Mouse (Mus musculus) brown adipose tissue, adult 24 weeks (tissue): ENCODE results near the gene Bag6. TPM values are rescaled to one million over a fixed set of nuclear protein-coding genes. Genes with fewer than 3 reads are reported as not detected.
"Not testable (repeated sequence)": the region's sequence is repeated elsewhere in the genome, so short reads cannot be mapped to it uniquely, and the experiment has no call there.

Source experiments
- H3K27ac ChIP-seq: fragments of 200-500 bp; replicated peaks from 2 replicates; pipeline ENCODE4 v1.5.1; 2012; ENCODE audit warnings: low read depth, mild to moderate bottlenecking, low read length
- H3K4me1 ChIP-seq: fragments of 200-500 bp; 2 replicates; pipeline ENCODE4 v1.6.1; 2012; ENCODE audit warnings: low read length, mixed read lengths; ENCODE audit not compliant: control insufficient read depth, insufficient read depth, insufficient read length
- H3K4me3 ChIP-seq: fragments of 200-500 bp; 2 replicates; pipeline ENCODE4 v1.5.1; 2012; ENCODE audit warnings: low read depth, mild to moderate bottlenecking, low read length, moderate library complexity; ENCODE audit not compliant: insufficient read depth
- polyA plus RNA-seq: library from polyadenylated mRNA; stranded (reverse); fragments of >200 nt; gene quantifications from 2 replicates; pipeline ENCODE4 v1.2.4, GENCODE M21; 2012; ENCODE audit not compliant: missing spikeins, insufficient read depth, insufficient read length

Bag6 gene
- polyA plus RNA-seq, 1 experiment, result 119 TPM

DNA sequence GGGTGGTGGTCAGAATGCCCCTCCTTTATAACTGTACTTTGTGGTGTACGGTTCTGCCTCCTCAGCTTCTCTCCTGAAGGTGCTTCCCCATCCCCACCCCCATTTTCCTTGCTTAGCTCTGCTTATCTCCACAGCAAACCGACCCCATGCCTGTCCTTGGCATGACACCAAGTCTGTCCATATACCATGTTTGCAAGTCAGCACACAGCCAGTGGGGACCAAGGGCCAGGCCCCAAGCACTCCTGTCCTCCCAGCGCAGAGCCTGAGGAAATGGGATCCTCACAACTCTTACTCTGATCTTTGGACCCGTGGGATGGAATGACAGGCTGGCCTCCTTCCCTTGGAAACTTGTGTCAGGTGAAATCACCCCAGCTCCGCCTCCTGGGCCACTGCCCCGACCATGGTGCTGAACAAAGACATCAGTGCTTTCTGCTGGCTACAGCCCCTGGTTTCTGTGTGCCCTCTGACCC lies 31.7 kb upstream of the Bag6 start:
- no peak overlapping the region for H3K27ac ChIP-seq
- H3K4me3 ChIP-seq, result no peak overlapping the region
- H3K4me1 ChIP-seq, result no peaks in the 10 kb centered on the region

DNA sequence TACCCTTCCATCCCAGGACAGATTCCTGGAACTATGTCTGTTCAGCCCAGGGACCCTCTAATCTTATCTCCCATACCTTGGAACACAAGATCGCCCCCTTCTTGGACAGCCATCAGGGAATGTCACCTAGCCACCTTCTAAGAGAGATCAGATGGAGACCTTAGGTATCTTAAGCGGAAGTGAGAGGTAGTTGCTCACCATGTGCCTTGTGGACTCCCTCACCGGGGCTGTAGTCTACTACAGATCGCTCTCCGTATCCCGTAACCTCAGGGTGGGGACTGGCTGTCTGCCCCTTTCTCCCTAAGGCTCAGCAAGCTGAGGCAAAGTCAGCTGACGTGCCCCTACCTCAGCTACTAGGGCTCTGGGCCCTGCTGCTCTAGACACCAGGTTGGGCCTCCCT lies 30.9 kb upstream of the Bag6 start:
- Histone ChIP-seq H3K27ac (no peak overlapping the region), H3K4me1 (no peaks in the 10 kb centered on the region), H3K4me3 (no peak overlapping the region)

GRCm38 (mm10) chr17:35104754-35105153 lies 30.2 kb upstream of the Bag6 start:
- no peak overlapping the region for H3K27ac ChIP-seq
- no peaks in the 10 kb centered on the region for H3K4me1 ChIP-seq
- H3K4me3 ChIP-seq, result no peak overlapping the region

- no peak overlapping the region for H3K4me3 ChIP-seq
- no peak overlapping the region for H3K27ac ChIP-seq
- no peaks in the 10 kb centered on the region for H3K4me1 ChIP-seq
Observed at GRCm38 (mm10) chr17:35105740-35106389, 29.1 kb upstream of the Bag6 start.

GRCm38 (mm10) chr17:35106522-35106921 lies 28.5 kb upstream of the Bag6 start:
- no peak overlapping the region for H3K4me3 ChIP-seq
- no peak overlapping the region for H3K27ac ChIP-seq

DNA sequence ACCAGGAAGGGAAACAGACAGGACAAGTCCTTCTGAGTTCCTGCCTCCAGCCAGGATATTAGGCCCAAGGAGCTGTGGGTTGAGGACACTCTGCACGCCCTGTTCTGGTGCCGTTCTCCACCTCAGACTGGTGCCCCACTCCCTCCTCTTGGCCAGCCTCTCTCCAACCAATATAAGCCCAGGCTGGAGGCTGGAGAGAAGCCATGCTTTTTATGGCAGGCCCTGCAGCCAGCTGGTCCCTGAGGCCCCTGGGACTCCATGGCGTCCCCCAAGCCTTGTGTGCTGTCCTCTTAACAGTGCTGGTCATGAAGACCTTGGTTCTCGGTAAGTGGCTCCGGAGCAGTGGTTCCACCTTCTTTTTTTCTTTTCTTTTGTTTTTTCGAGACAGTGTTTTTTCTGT lies 26.9 kb upstream of the Bag6 start, which contains the start of gene Ly6g5c:
Gene Ly6g5c (plus strand): TSS at position 183 of the 400 bp plus-strand sequence.
- H3K4me3 ChIP-seq, result no peak within 1 kb of the TSS
- no peak within 1 kb of the TSS for H3K27ac ChIP-seq
- no peaks in the 10 kb centered on the region for H3K4me1 ChIP-seq

More at GRCm38 (mm10) chr17:35106522-35106921, 28.5 kb upstream of the Bag6 start:
- no peaks in the 10 kb centered on the region for H3K4me1 ChIP-seq

DNA sequence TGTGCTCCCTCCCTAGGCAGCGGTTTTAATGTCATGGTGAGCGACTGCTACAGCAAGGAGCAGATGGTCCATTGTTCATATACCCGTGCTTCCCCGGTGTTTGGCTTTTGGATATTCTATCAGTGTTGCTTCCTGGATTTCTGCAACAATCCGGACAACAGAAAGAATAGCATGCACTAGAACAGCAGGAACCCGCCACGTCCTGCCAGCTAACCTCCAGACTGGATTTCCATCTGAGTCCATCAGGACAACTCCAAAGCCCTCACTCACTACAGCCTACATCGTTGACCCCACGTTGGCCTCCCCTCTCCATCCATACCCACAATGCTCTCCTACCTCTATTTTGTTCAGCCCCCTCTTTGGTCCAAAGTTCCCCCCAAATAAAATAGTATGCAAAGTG lies 23.2 kb upstream of the Bag6 start:
- no peak overlapping the region for H3K4me3 ChIP-seq
- no peak overlapping the region for H3K27ac ChIP-seq
- H3K4me1 ChIP-seq, result no peaks in the 10 kb centered on the region

DNA sequence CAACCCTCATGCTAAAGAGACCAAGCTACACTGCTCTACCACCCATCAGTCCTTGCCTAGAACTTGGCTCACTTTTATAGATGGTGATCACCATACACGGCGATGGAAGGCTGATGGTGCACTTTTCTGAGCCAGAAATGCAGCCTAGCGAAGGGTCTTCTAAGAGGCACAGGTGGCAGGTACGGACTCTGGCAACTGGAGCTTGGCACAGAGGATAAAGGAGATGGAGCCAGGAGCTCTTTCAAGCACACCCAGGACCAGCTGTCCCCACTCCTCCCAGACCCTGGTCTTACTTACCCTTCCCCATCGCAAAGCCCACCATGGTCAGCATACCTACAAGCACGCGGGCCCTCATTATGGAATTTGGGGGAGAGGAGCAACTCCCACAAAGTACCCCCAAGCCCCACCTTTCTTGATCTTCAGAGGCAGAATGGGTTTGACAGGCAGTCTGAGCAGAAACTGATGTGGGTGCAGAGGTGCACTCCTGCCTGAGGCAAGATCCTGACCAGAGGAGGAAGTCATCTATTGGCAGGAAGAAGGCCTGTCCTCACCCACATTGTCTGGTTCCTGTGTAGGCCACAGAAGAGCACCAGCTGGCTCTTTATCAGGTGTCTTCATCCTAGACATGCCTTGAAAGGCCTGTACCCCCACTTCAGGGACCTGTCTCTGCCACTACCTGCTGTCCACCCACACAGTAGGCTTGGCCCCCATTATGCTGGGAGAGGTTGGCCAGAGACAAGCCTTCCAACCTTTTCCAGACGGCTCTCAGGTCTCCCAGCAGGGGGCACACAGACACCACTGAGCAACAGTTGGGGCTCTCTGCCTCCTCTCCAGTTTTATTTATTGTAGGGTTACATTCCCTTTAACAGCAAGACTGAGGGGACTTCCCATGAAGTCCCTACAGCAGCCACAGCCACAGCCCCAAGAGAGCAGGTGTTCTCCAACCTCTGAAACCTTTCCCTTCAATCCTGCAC lies 19.6 kb upstream of the Bag6 start, which contains the start of gene Ly6g5b:
Gene Ly6g5b (minus strand): TSS at position 383 of the 974 bp plus-strand sequence.
- H3K4me1 ChIP-seq, result peaks cover 2% of the 10 kb centered on the region; the same call in 1 of the 2 replicates
- no peak within 1 kb of the TSS for H3K27ac ChIP-seq
- no peak within 1 kb of the TSS for H3K4me3 ChIP-seq

- H3K27ac ChIP-seq, result peak overlapping the region; percentile 56
- peaks cover 2% of the 10 kb centered on the region; the same call in 1 of the 2 replicates for H3K4me1 ChIP-seq
- H3K4me3 ChIP-seq, result peak overlapping the region; percentile 92
Observed at GRCm38 (mm10) chr17:35120745-35121142, 14.2 kb upstream of the Bag6 start.

DNA sequence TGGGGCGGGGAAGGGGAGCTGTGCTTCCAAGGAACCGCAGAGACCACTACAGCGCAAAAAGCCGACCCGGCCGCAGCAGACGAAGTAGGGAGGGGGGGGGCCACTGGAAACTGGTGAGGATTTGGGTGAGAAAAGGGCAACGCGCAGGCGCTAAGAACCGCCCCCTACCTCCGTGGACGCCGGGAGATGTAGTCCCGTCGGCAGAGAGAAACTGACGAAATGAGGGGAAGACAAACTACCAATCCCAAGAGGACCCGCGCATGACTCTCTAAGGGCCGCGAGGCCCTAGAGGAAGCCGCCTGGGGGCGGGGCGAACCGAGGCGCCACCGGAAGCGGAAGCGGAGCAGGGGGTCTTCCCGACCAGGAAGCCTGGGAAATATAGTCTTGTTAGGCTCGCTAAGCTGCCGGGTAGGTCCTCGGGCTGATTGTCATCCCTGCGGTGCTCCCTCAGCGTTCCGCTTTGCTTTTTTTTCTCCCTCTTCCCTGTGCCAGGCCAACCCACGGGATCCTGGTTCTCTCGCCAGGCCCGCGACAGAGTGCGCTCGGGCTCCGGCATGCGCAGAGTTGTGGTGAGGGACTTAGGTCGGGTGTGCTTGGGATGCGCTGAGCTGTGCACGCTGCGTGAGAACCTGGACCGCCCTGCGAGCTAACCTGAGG lies 13.7 kb upstream of the Bag6 start, which contains the start of gene Gpank1:
Gene Gpank1 (plus strand): TSS at position 313 of the 657 bp plus-strand sequence.
- H3K4me3 ChIP-seq, result peak within 1 kb of the TSS; percentile 92
- peak within 1 kb of the TSS; percentile 67 for H3K27ac ChIP-seq
- peaks cover 2% of the 10 kb centered on the region; the same call in 1 of the 2 replicates for H3K4me1 ChIP-seq

DNA sequence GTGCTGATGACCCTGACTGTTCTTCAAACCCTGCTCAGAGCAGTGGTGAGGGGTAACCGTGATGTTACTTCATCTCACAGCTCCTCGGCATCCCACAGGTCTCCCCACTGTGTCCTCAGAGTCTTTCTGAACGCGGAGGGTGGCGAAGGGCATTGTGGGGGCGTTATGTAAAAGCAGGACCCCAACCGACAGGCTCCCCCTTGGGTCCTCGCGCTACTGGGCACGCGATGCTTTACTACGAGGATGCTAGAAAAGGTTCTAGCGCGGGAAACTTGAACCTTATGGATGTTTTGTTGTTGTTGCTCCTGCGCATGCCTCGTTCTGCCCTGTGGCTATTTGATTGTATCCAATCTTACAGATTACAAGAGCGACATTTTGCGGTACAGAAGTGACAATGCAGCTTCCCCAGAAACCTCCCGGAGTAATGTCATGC lies 13.1 kb upstream of the Bag6 start, which contains the start of gene Csnk2b:
Gene Csnk2b (minus strand): TSS at position 183 of the 433 bp plus-strand sequence.
- H3K4me1 ChIP-seq, result peaks cover 3% of the 10 kb centered on the region
- peak within 1 kb of the TSS; percentile 67 for H3K27ac ChIP-seq
- peak within 1 kb of the TSS; percentile 92 for H3K4me3 ChIP-seq

DNA sequence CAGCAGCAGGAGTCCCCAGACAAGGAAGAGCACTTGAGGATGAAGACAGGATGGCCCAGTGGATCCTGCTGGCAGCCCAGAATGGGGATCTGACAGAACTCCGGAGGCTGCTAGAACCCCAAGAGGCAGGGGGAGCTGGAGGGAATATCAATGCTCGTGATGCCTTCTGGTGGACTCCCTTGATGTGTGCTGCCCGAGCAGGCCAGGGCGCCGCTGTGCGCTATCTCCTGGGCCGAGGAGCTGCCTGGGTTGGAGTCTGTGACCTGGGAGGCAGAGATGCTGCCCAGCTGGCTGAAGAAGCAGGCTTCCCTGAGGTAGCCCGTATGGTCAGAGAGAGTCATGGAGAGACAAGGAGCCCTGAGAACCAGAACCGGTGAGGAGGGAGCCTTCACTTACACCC lies 11.7 kb upstream of the Bag6 start:
- H3K4me1 ChIP-seq, H3K27ac ChIP-seq: not testable (repeated sequence)

DNA sequence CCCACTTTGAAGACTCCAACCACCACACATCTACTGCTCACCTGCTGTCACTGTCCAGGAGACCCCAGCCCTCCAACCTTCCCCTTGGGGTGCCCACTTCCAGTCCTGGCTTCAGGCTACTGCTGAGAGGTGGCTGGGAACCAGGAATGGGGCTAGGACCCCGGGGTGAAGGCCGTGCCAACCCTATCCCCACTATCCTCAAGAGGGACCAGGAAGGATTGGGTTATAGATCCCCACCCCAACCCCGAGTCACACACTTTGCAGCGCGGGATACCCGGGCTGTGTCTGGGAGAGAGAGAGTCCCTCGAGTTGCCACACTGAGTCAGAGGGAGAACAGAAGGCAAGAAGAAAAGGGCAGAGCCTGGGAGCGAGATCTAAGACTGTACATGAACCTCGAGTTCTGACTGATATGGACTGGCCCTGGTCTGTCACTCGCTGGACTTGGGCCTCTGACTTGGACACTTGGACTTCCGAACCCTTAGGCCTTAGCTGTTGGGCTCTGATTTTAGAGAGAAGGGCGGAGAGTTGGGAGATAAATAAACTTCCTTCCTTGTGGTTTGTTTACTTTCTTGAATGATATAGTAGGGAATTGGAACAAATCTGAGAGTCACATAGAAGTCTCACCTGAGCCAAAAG lies 10.6 kb upstream of the Bag6 start:
- not testable (repeated sequence) for H3K4me1 ChIP-seq, H3K27ac ChIP-seq, H3K4me3 ChIP-seq

More for the DNA sequence above, 11.7 kb upstream of the Bag6 start:
- H3K4me3 ChIP-seq, result not testable (repeated sequence)

DNA sequence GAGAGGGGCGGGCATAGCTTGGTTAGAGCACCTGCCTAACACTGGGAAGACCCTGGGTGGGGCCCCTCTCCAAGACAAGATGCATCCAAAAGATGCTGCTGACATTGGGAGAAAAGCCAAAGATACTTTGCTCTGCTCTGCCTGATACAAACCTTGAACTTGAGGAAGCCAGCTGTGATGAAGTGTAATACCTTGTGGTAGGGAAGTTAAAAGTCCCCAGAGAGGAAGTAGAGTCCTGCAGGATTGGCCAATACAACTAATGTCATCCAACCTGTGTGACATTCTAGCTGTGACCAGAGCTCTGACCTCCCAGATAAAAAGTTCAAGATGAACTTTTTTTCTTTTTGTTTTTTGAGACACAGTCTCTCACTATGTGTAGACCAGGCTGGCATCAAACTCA lies 9.9 kb upstream of the Bag6 start:
- no peak overlapping the region for H3K4me3 ChIP-seq
- peaks cover 9% of the 10 kb centered on the region for H3K4me1 ChIP-seq
- no peak overlapping the region for H3K27ac ChIP-seq
